ENCODE assay signal across 30 mouse cellular contexts in the genomic region with DNA sequence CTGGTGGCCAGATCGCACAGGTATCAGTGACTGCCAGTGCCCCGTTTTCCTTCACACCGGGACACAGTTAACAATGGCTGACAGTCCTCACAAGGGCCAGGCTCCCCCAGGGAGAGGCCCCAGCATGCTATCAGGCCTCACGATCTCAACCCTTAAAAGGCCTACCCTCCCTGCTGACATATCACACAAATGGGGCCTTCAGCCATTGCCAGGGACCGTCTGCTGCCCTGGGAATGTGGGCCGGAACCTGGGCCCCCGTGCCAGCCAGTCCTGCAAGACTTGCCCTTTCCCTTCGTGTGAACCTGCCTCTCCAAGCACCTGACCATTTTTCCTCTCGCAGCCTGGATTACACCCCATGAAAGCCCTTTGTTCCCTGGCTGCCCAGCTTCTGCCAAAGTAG.
DNase-seq lines count a peak whose midpoint lies in the region; ATAC-seq lines count a peak whose summit lies in the region.
"Had no signal": no experiment of that assay in that cellular context is flagged by ENCODE, and none has a peak within 500 bp of the region (broad histone marks: within the 10 kb centered on the region; RNA-seq: fewer than 3 reads in every experiment).

No protein-coding gene starts in this region.

- no peaks in the 10 kb centered on the region for H3K36me3 ChIP-seq in forebrain, embryonic 13.5 days (ENCODE audit: poor library complexity, severe bottlenecking)
- no peaks in the 10 kb centered on the region for H3K36me3 ChIP-seq in forebrain, embryonic 12.5 days (replicated peaks)
- H3K36me3 ChIP-seq in midbrain, embryonic 11.5 days (ENCODE audit: control insufficient read depth, insufficient read depth, low read length) = no peaks in the 10 kb centered on the region
- no peaks in the 10 kb centered on the region for H3K36me3 ChIP-seq in midbrain, embryonic 13.5 days
- no peaks in the 10 kb centered on the region for H3K36me3 ChIP-seq in embryonic facial prominence, embryonic 13.5 days
- H3K36me3 ChIP-seq in forebrain, embryonic 15.5 days = no peaks in the 10 kb centered on the region
- H3K36me3 ChIP-seq: embryonic facial prominence, embryonic 12.5 days; hindbrain, embryonic 15.5 days; kidney, embryonic 15.5 days; limb, embryonic 15.5 days; liver, embryonic 13.5 days had no signal

- H3K4me1 ChIP-seq in forebrain, embryonic 13.5 days = peaks cover 57% of the 10 kb centered on the region
- H3K4me1 ChIP-seq in forebrain, embryonic 12.5 days = peaks cover 52% of the 10 kb centered on the region
- H3K4me1 ChIP-seq in midbrain, embryonic 11.5 days (ENCODE audit: control insufficient read depth, insufficient read depth, low read length) = peaks cover 50% of the 10 kb centered on the region
- H3K4me1 ChIP-seq in midbrain, embryonic 13.5 days (replicated peaks) = peaks cover 52% of the 10 kb centered on the region
- peaks cover 17% of the 10 kb centered on the region for H3K4me1 ChIP-seq in embryonic facial prominence, embryonic 13.5 days
- peaks cover 53% of the 10 kb centered on the region for H3K4me1 ChIP-seq in forebrain, embryonic 15.5 days
- H3K4me1 ChIP-seq: kidney, embryonic 15.5 days; liver, embryonic 13.5 days; megakaryocyte, embryonic 14.5 days had no signal

- no peak overlapping the region for H3K4me3 ChIP-seq in forebrain, embryonic 13.5 days
- no peak overlapping the region for H3K4me3 ChIP-seq in forebrain, embryonic 12.5 days (replicated peaks)
- no peak overlapping the region for H3K4me3 ChIP-seq in midbrain, embryonic 11.5 days (ENCODE audit: low read depth, low read length)
- no peak overlapping the region for H3K4me3 ChIP-seq in midbrain, embryonic 13.5 days (replicated peaks)
- H3K4me3 ChIP-seq in embryonic facial prominence, embryonic 13.5 days = no peak overlapping the region
- H3K4me3 ChIP-seq in forebrain, embryonic 15.5 days = no peak overlapping the region
- H3K4me3 ChIP-seq: embryonic facial prominence, embryonic 12.5 days; erythroblast, embryonic 14.5 days; hindbrain, embryonic 15.5 days; kidney, embryonic 15.5 days; left cerebral cortex, adult 2 months; limb, embryonic 15.5 days; liver, embryonic 13.5 days; megakaryocyte, embryonic 14.5 days had no signal

- ATAC-seq in forebrain, embryonic 13.5 days = no peak
- no peak for ATAC-seq in forebrain, embryonic 12.5 days (ENCODE audit: low FRiP score)
- ATAC-seq in midbrain, embryonic 11.5 days (ENCODE audit: low FRiP score) = no peak
- ATAC-seq in midbrain, embryonic 13.5 days = no peak
- ATAC-seq in embryonic facial prominence, embryonic 13.5 days (ENCODE audit: insufficient number of reproducible peaks, insufficient read depth, low FRiP score, low TSS enrichment, low read depth) = no peak
- no peak for ATAC-seq in forebrain, embryonic 15.5 days (replicated peaks)
- ATAC-seq in granulocyte monocyte progenitor cell, adult 5-6 weeks (replicated peaks; ENCODE audit: poor library complexity, severe bottlenecking) = no peak
- ATAC-seq: lung, postnatal 0 days had no signal

- H3K27ac ChIP-seq in forebrain, embryonic 13.5 days = peak overlapping the region; percentile 95; the same call in 1 of the 2 replicates
- H3K27ac ChIP-seq in forebrain, embryonic 12.5 days = no peak overlapping the region
- no peak overlapping the region for H3K27ac ChIP-seq in midbrain, embryonic 11.5 days (ENCODE audit: low read depth, low read length)
- no peak overlapping the region for H3K27ac ChIP-seq in midbrain, embryonic 13.5 days
- no peak overlapping the region for H3K27ac ChIP-seq in embryonic facial prominence, embryonic 13.5 days
- 0 out of 2 replicates have a peak overlapping the region, but pooled peaks have one; percentile 93 for H3K27ac ChIP-seq in forebrain, embryonic 15.5 days (replicated peaks)
- H3K27ac ChIP-seq: embryonic facial prominence, embryonic 12.5 days; hindbrain, embryonic 15.5 days; kidney, embryonic 15.5 days; left cerebral cortex, adult 2 months; limb, embryonic 15.5 days; liver, embryonic 13.5 days had no signal

- WGBS in forebrain, embryonic 13.5 days = 45% methylated on average over 9 of the region's 9 CpGs
- WGBS in forebrain, embryonic 12.5 days = 47% methylated on average over 9 of the region's 9 CpGs
- WGBS in midbrain, embryonic 11.5 days = 51% methylated on average over 9 of the region's 9 CpGs
- WGBS in midbrain, embryonic 13.5 days = 46% methylated on average over 9 of the region's 9 CpGs
- 41% methylated on average over 9 of the region's 9 CpGs for WGBS in embryonic facial prominence, embryonic 13.5 days
- WGBS in forebrain, embryonic 15.5 days = 42% methylated on average over 9 of the region's 9 CpGs

- H3K9ac ChIP-seq in forebrain, embryonic 13.5 days = no peak overlapping the region
- no peak overlapping the region for H3K9ac ChIP-seq in forebrain, embryonic 12.5 days
- H3K9ac ChIP-seq in midbrain, embryonic 11.5 days (ENCODE audit: low read length) = 0 out of 2 replicates have a peak overlapping the region, but pooled peaks have one; percentile 7
- H3K9ac ChIP-seq in midbrain, embryonic 13.5 days (replicated peaks) = no peak overlapping the region
- peak overlapping the region; percentile 32; the same call in 1 of the 2 replicates for H3K9ac ChIP-seq in embryonic facial prominence, embryonic 13.5 days
- no peak overlapping the region for H3K9ac ChIP-seq in forebrain, embryonic 15.5 days (replicated peaks)
- H3K9ac ChIP-seq: embryonic facial prominence, embryonic 12.5 days; hindbrain, embryonic 15.5 days; kidney, embryonic 15.5 days; limb, embryonic 15.5 days; liver, embryonic 13.5 days had no signal

- no peaks in the 10 kb centered on the region for H3K9me3 ChIP-seq in forebrain, embryonic 13.5 days (replicated peaks)
- H3K9me3 ChIP-seq in forebrain, embryonic 12.5 days = no peaks in the 10 kb centered on the region
- no peaks in the 10 kb centered on the region for H3K9me3 ChIP-seq in midbrain, embryonic 11.5 days (ENCODE audit: control insufficient read depth, low read length)
- H3K9me3 ChIP-seq in midbrain, embryonic 13.5 days = no peaks in the 10 kb centered on the region
- H3K9me3 ChIP-seq in embryonic facial prominence, embryonic 13.5 days = no peaks in the 10 kb centered on the region
- no peaks in the 10 kb centered on the region for H3K9me3 ChIP-seq in forebrain, embryonic 15.5 days
- H3K9me3 ChIP-seq: embryonic facial prominence, embryonic 12.5 days; hindbrain, embryonic 15.5 days; kidney, embryonic 15.5 days; limb, embryonic 15.5 days; liver, embryonic 13.5 days; megakaryocyte, embryonic 14.5 days had no signal

- no peak overlapping the region for H3K4me2 ChIP-seq in forebrain, embryonic 13.5 days
- no peak overlapping the region for H3K4me2 ChIP-seq in forebrain, embryonic 12.5 days
- no peak overlapping the region for H3K4me2 ChIP-seq in midbrain, embryonic 11.5 days
- H3K4me2 ChIP-seq in midbrain, embryonic 13.5 days (replicated peaks) = no peak overlapping the region
- no peak overlapping the region for H3K4me2 ChIP-seq in embryonic facial prominence, embryonic 13.5 days
- H3K4me2 ChIP-seq in forebrain, embryonic 15.5 days (replicated peaks) = no peak overlapping the region
- H3K4me2 ChIP-seq: embryonic facial prominence, embryonic 12.5 days; heart, embryonic 11.5 days; hindbrain, embryonic 15.5 days; kidney, embryonic 15.5 days; limb, embryonic 15.5 days; liver, embryonic 13.5 days had no signal

- no peak for DNase-seq in midbrain, embryonic 11.5 days (ENCODE audit: low spot score, missing footprints)
- no peak for DNase-seq in layer of hippocampus, adult 9-11 months
- DNase-seq: adrenal gland, postnatal 36 days; B cell, adult 2 months; gastrocnemius, postnatal 25 days; heart, adult 18-20 months; heart, postnatal 36 days; kidney, adult 18-20 months; kidney, postnatal 25 days; liver, embryonic 13.5 days; lung, adult 18-20 months; lung, postnatal 4 days; right cerebral cortex, adult 18-20 months; spleen, adult 18-20 months; thymus, postnatal 14 days had no signal

- H3K27me3 ChIP-seq in forebrain, embryonic 13.5 days = no peaks in the 10 kb centered on the region
- H3K27me3 ChIP-seq in forebrain, embryonic 12.5 days = no peaks in the 10 kb centered on the region
- no peaks in the 10 kb centered on the region; the same call in 1 of the 2 replicates for H3K27me3 ChIP-seq in midbrain, embryonic 11.5 days (ENCODE audit: control insufficient read depth, insufficient read depth, low read length)
- H3K27me3 ChIP-seq in midbrain, embryonic 13.5 days = 0 out of 2 replicates have a peak, but pooled peaks cover 3% of the 10 kb centered on the region
- H3K27me3 ChIP-seq in embryonic facial prominence, embryonic 13.5 days = peaks cover 14% of the 10 kb centered on the region
- no peaks in the 10 kb centered on the region for H3K27me3 ChIP-seq in forebrain, embryonic 15.5 days
- H3K27me3 ChIP-seq: hindbrain, embryonic 15.5 days; kidney, embryonic 15.5 days had no signal

Comparison
In these comparisons a context has a peak if more than half of its experiments do, and no peak if none do; other contexts are left out.
1. H3K27ac ChIP-seq: peak in forebrain, embryonic 13.5 days (single experiment) and forebrain, embryonic 15.5 days (single experiment); none in forebrain, embryonic 12.5 days (single experiment), midbrain, embryonic 11.5 days (single experiment), midbrain, embryonic 13.5 days (single experiment) and embryonic facial prominence, embryonic 13.5 days (single experiment).
2. H3K9ac ChIP-seq: peak in midbrain, embryonic 11.5 days (single experiment) and embryonic facial prominence, embryonic 13.5 days (single experiment); none in forebrain, embryonic 13.5 days (single experiment), forebrain, embryonic 12.5 days (single experiment), midbrain, embryonic 13.5 days (single experiment) and forebrain, embryonic 15.5 days (single experiment).